Mouse (Mus musculus) kidney, postnatal 0 days (tissue): ENCODE measurements around the gene Usp12. TPM values are rescaled to one million over a fixed set of nuclear protein-coding genes. Genes with fewer than 3 reads are reported as not detected.

Source experiments
- ATAC-seq: fragments of 200-750 bp; cut with Nextera tagmentation; replicated peaks from 2 replicates; pipeline ENCODE4 v1.8.0; 2017; ENCODE audit warnings: low read depth, moderate number of reproducible peaks, moderate TSS enrichment, moderate library complexity; ENCODE audit not compliant: low FRiP score
- DNase-seq: peaks from one replicate; pipeline ENCODE4 v3.0.0-alpha.2; 2016; ENCODE audit warnings: low spot score
- H3K27ac ChIP-seq: fragments of 300-500 bp; sonication (generic); 2 replicates; pipeline ENCODE4 v1.5.1; 2014; ENCODE audit warnings: mild to moderate bottlenecking
- H3K27me3 ChIP-seq: fragments of 300-500 bp; sonication (generic); 2 replicates; pipeline ENCODE4 v1.6.1; 2014; ENCODE audit warnings: low read length, mixed read lengths; ENCODE audit not compliant: insufficient read depth
- H3K36me3 ChIP-seq: fragments of 300-500 bp; sonication (generic); 2 replicates; pipeline ENCODE4 v1.6.1; 2014; ENCODE audit warnings: low read length, mixed read lengths; ENCODE audit not compliant: insufficient read depth
- H3K4me1 ChIP-seq: fragments of 300-500 bp; sonication (generic); replicated peaks from 2 replicates; pipeline ENCODE4 v1.6.1; 2014; ENCODE audit warnings: antibody characterized with exemption, low read length, mixed read lengths; ENCODE audit not compliant: insufficient read depth
- H3K4me2 ChIP-seq: fragments of 300-500 bp; sonication (generic); 2 replicates; pipeline ENCODE4 v1.6.1; 2014; ENCODE audit warnings: mild to moderate bottlenecking, low read length, moderate library complexity, mixed read lengths
- H3K4me3 ChIP-seq: fragments of 300-500 bp; sonication (generic); replicated peaks from 2 replicates; pipeline ENCODE4 v1.5.1; 2014; ENCODE audit warnings: low read depth, low read length
- H3K9ac ChIP-seq: fragments of 300-500 bp; sonication (generic); 2 replicates; pipeline ENCODE4 v1.6.1; 2014; ENCODE audit warnings: low read depth, low read length
- H3K9me3 ChIP-seq: fragments of 300-500 bp; sonication (generic); replicated peaks from 2 replicates; pipeline ENCODE4 v1.6.1; 2016; ENCODE audit warnings: low read length, inconsistent platforms, mixed read lengths
- CTCF ChIP-seq: IDR thresholded peaks from 2 replicates; pipeline ENCODE4 v1.5.1; 2016; ENCODE audit warnings: antibody characterized with exemption, low read depth, mild to moderate bottlenecking, moderate library complexity
- WGBS: fragments of 180-500 bp; shearing (Covaris S2); extraction: QIAGEN DNeasy Blood & Tissue Kit; methylation state at CpG from one replicate; pipeline ENCODE4 v1.1.7; 2014; 5-methylcytosine and 5-hydroxymethylcytosine counted together
- polyA plus RNA-seq: library from polyadenylated mRNA; unstranded; fragments of >200 nt; fragmentation: Nextera tagmentation; extraction: Ambion mirVana; gene quantifications from 2 replicates; pipeline ENCODE4 v1.2.1, GENCODE M21; 2015

The Usp12 gene
- polyA plus RNA-seq, 1 experiment from 2014 or later: 18.7 TPM

- no peak for TF ChIP-seq CTCF
- Histone ChIP-seq H3K27me3 (no peaks in the 10 kb centered on the region), H3K4me1 (peaks cover 24% of the 10 kb centered on the region), H3K27ac (no peak overlapping the region), H3K4me2 (no peak overlapping the region), H3K9ac (no peak overlapping the region), H3K4me3 (no peak overlapping the region), H3K36me3 (no peaks in the 10 kb centered on the region), H3K9me3 (no peaks in the 10 kb centered on the region)
- WGBS: 71% methylated on average over 9 of the region's 9 CpGs
- DNase-seq (no peak), ATAC-seq (no peak)
These were observed 13.1 kb downstream of the Usp12 start for GRCm38 (mm10) chr5:146781663-146782062.

DNA sequence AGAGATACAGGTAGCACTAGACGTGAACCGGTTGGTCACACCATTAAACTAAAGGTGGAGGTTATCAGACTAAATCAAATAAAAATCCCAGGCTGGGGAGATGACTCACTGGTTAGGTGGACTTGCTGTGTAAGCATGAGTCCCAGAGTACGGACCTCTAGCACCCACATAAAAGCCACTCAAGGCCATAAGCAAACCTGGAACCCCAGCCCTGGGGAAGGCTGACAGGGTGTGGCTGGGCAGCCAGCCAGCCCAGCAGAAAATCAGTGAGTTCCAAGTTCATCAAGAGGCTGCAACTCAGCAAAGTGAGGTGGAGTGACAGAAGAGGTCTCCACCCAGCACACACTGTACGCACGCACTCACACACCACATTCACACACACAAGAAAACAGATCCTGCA, 14.9 kb downstream of the Usp12 start:
- no peaks in the 10 kb centered on the region for H3K36me3 ChIP-seq
- H3K4me3 ChIP-seq: no peak overlapping the region
- peaks cover 30% of the 10 kb centered on the region for H3K4me1 ChIP-seq
- H3K9ac ChIP-seq: no peak overlapping the region
- no peaks in the 10 kb centered on the region for H3K9me3 ChIP-seq
- WGBS: 55% methylated on average over 5 of the region's 5 CpGs
- H3K4me2 ChIP-seq: no peak overlapping the region
- no peak for TF ChIP-seq CTCF
- ATAC-seq: peak; percentile 35; the same call in 1 of the 2 replicates
- H3K27me3 ChIP-seq: no peaks in the 10 kb centered on the region
- H3K27ac ChIP-seq: no peak overlapping the region
- no peak for DNase-seq

GRCm38 (mm10) chr5:146776988-146777639, 17.7 kb downstream of the Usp12 start:
- no peak for TF ChIP-seq CTCF
- Histone ChIP-seq H3K27me3 (no peaks in the 10 kb centered on the region), H3K36me3 (no peaks in the 10 kb centered on the region), H3K4me1 (peaks cover 32% of the 10 kb centered on the region), H3K9me3 (no peaks in the 10 kb centered on the region), H3K4me2 (no peak overlapping the region), H3K4me3 (no peak overlapping the region), H3K27ac (peak overlapping the region; percentile 69), H3K9ac (no peak overlapping the region)
- ATAC-seq (0 out of 2 replicates have a peak, but pooled peaks have one; percentile 22), DNase-seq (no peak)
- WGBS: 44% methylated on average over 13 of the region's 13 CpGs

GRCm38 (mm10) chr5:146771982-146772381, 22.8 kb downstream of the Usp12 start:
- Histone ChIP-seq H3K9ac (no peak overlapping the region), H3K4me3 (no peak overlapping the region), H3K4me2 (0 out of 2 replicates have a peak overlapping the region, but pooled peaks have one; percentile 2), H3K27ac (peak overlapping the region; percentile 60; the same call in 1 of the 2 replicates), H3K36me3 (peaks cover 9% of the 10 kb centered on the region), H3K27me3 (no peaks in the 10 kb centered on the region), H3K4me1 (peaks cover 34% of the 10 kb centered on the region), H3K9me3 (no peaks in the 10 kb centered on the region)
- no peak for TF ChIP-seq CTCF
- DNase-seq (peak; percentile 67), ATAC-seq (peak; percentile 60)
- WGBS: 10% methylated on average over 11 of the region's 11 CpGs

- no peak; the same call in 1 of the 2 replicates for ATAC-seq
- Histone ChIP-seq H3K4me3 (no peak overlapping the region), H3K36me3 (peaks cover 11% of the 10 kb centered on the region), H3K9me3 (no peaks in the 10 kb centered on the region), H3K27me3 (no peaks in the 10 kb centered on the region), H3K4me1 (peaks cover 25% of the 10 kb centered on the region), H3K27ac (peak overlapping the region; percentile 42), H3K9ac (no peak overlapping the region), H3K4me2 (0 out of 2 replicates have a peak overlapping the region, but pooled peaks have one; percentile 19)
- no peak for DNase-seq
- whole genome bisulfite sequencing: 34% methylated on average over 15 of the region's 15 CpGs
- TF ChIP-seq CTCF: no peak
These were observed 24.6 kb downstream of the Usp12 start for GRCm38 (mm10) chr5:146770002-146770848.

- no peaks in the 10 kb centered on the region for H3K27me3 ChIP-seq
- peaks cover 13% of the 10 kb centered on the region for H3K4me1 ChIP-seq
- peaks cover 24% of the 10 kb centered on the region for H3K36me3 ChIP-seq
- no peak overlapping the region for H3K4me3 ChIP-seq
- 94% methylated on average over 5 of the region's 5 CpGs for WGBS
- no peak overlapping the region for H3K4me2 ChIP-seq
- no peak overlapping the region for H3K27ac ChIP-seq
- ATAC-seq (no peak), DNase-seq (no peak)
- no peak for TF ChIP-seq CTCF
- no peak overlapping the region for H3K9ac ChIP-seq
- no peaks in the 10 kb centered on the region for H3K9me3 ChIP-seq
These were observed 29.0 kb downstream of the Usp12 start for GRCm38 (mm10) chr5:146765791-146766190.
